Mouse (Mus musculus) MEL (cell line): ENCODE measurements at regions not wholly inside any gene's neighbourhood (a gene's known extent, or its start where the extent isn't known, plus 50 kb on each side); places are given as distances from the start of the nearest gene placed in this dataset.

Experiments
- CHD2 ChIP-seq: IDR thresholded peaks from 2 replicates; pipeline ENCODE4 v1.6.1; 2011; ENCODE audit warnings: low read length, improper control_type of control experiment
- CTCF ChIP-seq, 3 experiments: IDR thresholded peaks in 2 of 3; conservative IDR thresholded peaks in 1 of 3; 2 replicates each; pipeline ENCODE4 v1.5.1; 2011 to 2012; ENCODE audit warnings: low read length in 3 of 3, low read depth in 2 of 3, mild to moderate bottlenecking in 2 of 3, improper control_type of control experiment in 1 of 3, inconsistent platforms in 1 of 3, mixed read lengths in 1 of 3, moderate library complexity in 1 of 3; ENCODE audit not compliant: control insufficient read depth in 1 of 3, insufficient read depth in 1 of 3, poor library complexity in 1 of 3, severe bottlenecking in 1 of 3
- EP300 ChIP-seq, 2 experiments: IDR thresholded peaks; 2 replicates each; pipeline ENCODE4 v1.6.1; 2011; ENCODE audit warnings: improper control_type of control experiment in 2 of 2, low read length in 2 of 2, low read depth in 1 of 2, mild to moderate bottlenecking in 1 of 2
- GABPA ChIP-seq: IDR thresholded peaks from 2 replicates; pipeline ENCODE4 v1.6.1; 2012; ENCODE audit warnings: low read depth, mild to moderate bottlenecking, inconsistent platforms, low read length, improper control_type of control experiment, moderate library complexity
- JUND ChIP-seq: IDR thresholded peaks from 2 replicates; pipeline ENCODE4 v1.6.1; 2011; ENCODE audit warnings: low read depth, mild to moderate bottlenecking, improper control_type of control experiment, low read length
- NRF1 ChIP-seq: IDR thresholded peaks from 2 replicates; pipeline ENCODE4 v1.6.1; 2014; ENCODE audit warnings: low read depth, mild to moderate bottlenecking, inconsistent platforms, low read length, improper control_type of control experiment, moderate library complexity; ENCODE audit not compliant: poor library complexity, insufficient read depth, severe bottlenecking
- POLR2A ChIP-seq, 2 experiments: IDR thresholded peaks; 2 replicates each; pipeline ENCODE4 v1.6.1; 2011 to 2012; ENCODE audit warnings: low read length in 2 of 2, mild to moderate bottlenecking in 2 of 2, control low read depth in 1 of 2, improper control_type of control experiment in 1 of 2, low read depth in 1 of 2, moderate library complexity in 1 of 2; ENCODE audit not compliant: control insufficient read depth in 1 of 2, insufficient read depth in 1 of 2, poor library complexity in 1 of 2
- POLR2AphosphoS2 ChIP-seq: IDR thresholded peaks from 2 replicates; pipeline ENCODE4 v1.6.1; 2011; ENCODE audit warnings: low read length, improper control_type of control experiment
- RAD21 ChIP-seq: IDR thresholded peaks from 2 replicates; pipeline ENCODE4 v1.6.1; 2011; ENCODE audit warnings: mild to moderate bottlenecking, low read depth, low read length, improper control_type of control experiment
- RCOR1 ChIP-seq: IDR thresholded peaks from 2 replicates; pipeline ENCODE4 v1.6.1; 2012; ENCODE audit warnings: low read depth, mild to moderate bottlenecking, inconsistent platforms, low read length, improper control_type of control experiment
- TCF12 ChIP-seq: IDR thresholded peaks from 2 replicates; pipeline ENCODE4 v1.6.1; 2014; ENCODE audit warnings: low read depth, mild to moderate bottlenecking, inconsistent platforms, low read length, improper control_type of control experiment, moderate library complexity
- ZMIZ1 ChIP-seq: IDR thresholded peaks from 2 replicates; pipeline ENCODE4 v1.6.1; 2012; ENCODE audit warnings: low read depth, mild to moderate bottlenecking, inconsistent platforms, low read length, improper control_type of control experiment, moderate library complexity

DNA sequence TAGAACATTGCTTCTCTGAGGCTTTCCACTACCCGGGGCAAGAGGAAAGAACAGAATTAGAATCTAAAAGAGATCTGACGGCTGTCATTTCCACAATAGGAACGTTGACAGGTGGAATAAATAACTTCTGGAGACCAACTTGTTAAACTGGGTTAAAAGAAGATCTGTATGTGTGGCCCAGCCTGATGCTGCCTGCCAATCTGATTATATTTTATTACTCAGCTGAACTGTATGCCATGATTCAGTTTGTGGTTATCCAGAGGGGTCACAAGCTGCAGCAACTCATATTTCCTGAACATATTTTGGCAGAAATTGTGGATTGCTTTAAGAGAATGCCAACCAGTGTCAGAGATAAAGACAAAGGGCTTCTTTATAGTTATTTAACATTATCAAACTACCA is 224.5 kb upstream of the Pter start:
- TF ChIP-seq RCOR1 (no peak), TCF12 (no peak), POLR2A (IDR thresholded peaks at IDR 0.05; ENCODE audit: control insufficient read depth in 1 of 2, insufficient read depth in 1 of 2, low read depth in 1 of 2, low read length in 2 of 2, poor library complexity in 1 of 2) (no peak), CTCF (IDR thresholded peaks at IDR 0.05 in 2 of 3, conservative IDR thresholded peaks at IDR 0.05 in 1 of 3; ENCODE audit: control insufficient read depth in 1 of 3, insufficient read depth in 1 of 3, low read depth in 2 of 3, low read length in 3 of 3, poor library complexity in 1 of 3, severe bottlenecking in 1 of 3) (no peak), GABPA (no peak), NRF1 (no peak), RAD21 (no peak), EP300 (IDR thresholded peaks at IDR 0.05; ENCODE audit: low read depth in 1 of 2, low read length in 2 of 2) (no peak), CHD2 (no peak), JUND (no peak), POLR2AphosphoS2 (no peak), ZMIZ1 (no peak)
